Mouse (Mus musculus) lung, embryonic 14.5 days (tissue): ENCODE measurements at regions not wholly inside any gene's neighbourhood (a gene's known extent, or its start where the extent isn't known, plus 50 kb on each side); places are given as distances from the start of the nearest gene placed in this dataset.

Experiments
- ATAC-seq: fragments of 200-750 bp; cut with Nextera tagmentation; 2 replicates; pipeline ENCODE4 v1.8.0; 2017; ENCODE audit warnings: mild to moderate bottlenecking, moderate TSS enrichment, moderate library complexity; ENCODE audit not compliant: insufficient read depth
- DNase-seq: peaks from one replicate; pipeline ENCODE4 v3.0.0-alpha.2; 2015
- H3K27ac ChIP-seq: fragments of 300-500 bp; sonication (generic); 2 replicates; pipeline ENCODE4 v1.5.1; 2014; ENCODE audit warnings: low read depth, mild to moderate bottlenecking, moderate library complexity
- H3K27me3 ChIP-seq: fragments of 300-500 bp; sonication (generic); 2 replicates; pipeline ENCODE4 v1.6.1; 2014; ENCODE audit warnings: low read length, control low read depth; ENCODE audit not compliant: insufficient read depth
- H3K36me3 ChIP-seq: fragments of 300-500 bp; sonication (generic); 2 replicates; pipeline ENCODE4 v1.6.1; 2014; ENCODE audit warnings: control low read depth; ENCODE audit not compliant: insufficient read depth
- H3K4me1 ChIP-seq: fragments of 300-500 bp; sonication (generic); 2 replicates; pipeline ENCODE4 v1.6.1; 2014; ENCODE audit warnings: antibody characterized with exemption, control low read depth; ENCODE audit not compliant: insufficient read depth
- H3K4me2 ChIP-seq: fragments of 300-500 bp; sonication (generic); 2 replicates; pipeline ENCODE4 v1.6.1; 2014; ENCODE audit warnings: mild to moderate bottlenecking
- H3K4me3 ChIP-seq: fragments of 300-500 bp; sonication (generic); 2 replicates; pipeline ENCODE4 v1.5.1; 2014; ENCODE audit warnings: low read depth, low read length
- H3K9ac ChIP-seq: fragments of 300-500 bp; sonication (generic); 2 replicates; pipeline ENCODE4 v1.6.1; 2014
- H3K9me3 ChIP-seq: fragments of 300-500 bp; sonication (generic); 2 replicates; pipeline ENCODE4 v1.6.1; 2016; ENCODE audit warnings: low read depth, low read length, control low read depth
- CTCF ChIP-seq: IDR thresholded peaks from 2 replicates; pipeline ENCODE4 v1.5.1; 2016; ENCODE audit warnings: antibody characterized with exemption, low read depth
- WGBS: fragments of 180-500 bp; shearing (Covaris S2); extraction: QIAGEN DNeasy Blood & Tissue Kit; methylation state at CpG from one replicate; pipeline ENCODE4 v1.1.7; 2014; 5-methylcytosine and 5-hydroxymethylcytosine counted together

- WGBS: 83% methylated on average over 5 of the region's 5 CpGs
- TF ChIP-seq CTCF: no peak
- no peak for DNase-seq
- Histone ChIP-seq H3K4me2 (no peak overlapping the region), H3K4me1 (no peaks in the 10 kb centered on the region), H3K4me3 (no peak overlapping the region), H3K36me3 (no peaks in the 10 kb centered on the region), H3K9me3 (no peaks in the 10 kb centered on the region), H3K9ac (no peak overlapping the region), H3K27me3 (no peaks in the 10 kb centered on the region), H3K27ac (no peak overlapping the region)
- ATAC-seq: no peak
Measured at GRCm38 (mm10) chr15:64520568-64520967, 296.9 kb upstream of the Gm21798 start.

- Histone ChIP-seq H3K9ac (no peak overlapping the region), H3K27me3 (no peaks in the 10 kb centered on the region), H3K36me3 (no peaks in the 10 kb centered on the region), H3K4me1 (no peaks in the 10 kb centered on the region), H3K4me2 (no peak overlapping the region), H3K9me3 (no peaks in the 10 kb centered on the region), H3K4me3 (no peak overlapping the region), H3K27ac (no peak overlapping the region)
- DNase-seq (peak; percentile 1), ATAC-seq (no peak)
- 61% methylated on average over 6 of the region's 6 CpGs for WGBS
- no peak for TF ChIP-seq CTCF
Measured at GRCm38 (mm10) chr15:64532260-64533120, 285.0 kb upstream of the Gm21798 start.

- Histone ChIP-seq H3K36me3 (no peaks in the 10 kb centered on the region), H3K4me1 (no peaks in the 10 kb centered on the region), H3K27me3 (no peaks in the 10 kb centered on the region), H3K4me3 (no peak overlapping the region), H3K27ac (no peak overlapping the region), H3K9me3 (no peaks in the 10 kb centered on the region), H3K4me2 (no peak overlapping the region), H3K9ac (no peak overlapping the region)
- WGBS: 78% methylated on average over 2 of the region's 2 CpGs
- no peak for DNase-seq
- ATAC-seq: no peak
- TF ChIP-seq CTCF: no peak
Measured at GRCm38 (mm10) chr15:64533169-64533795, 284.2 kb upstream of the Gm21798 start.

DNA sequence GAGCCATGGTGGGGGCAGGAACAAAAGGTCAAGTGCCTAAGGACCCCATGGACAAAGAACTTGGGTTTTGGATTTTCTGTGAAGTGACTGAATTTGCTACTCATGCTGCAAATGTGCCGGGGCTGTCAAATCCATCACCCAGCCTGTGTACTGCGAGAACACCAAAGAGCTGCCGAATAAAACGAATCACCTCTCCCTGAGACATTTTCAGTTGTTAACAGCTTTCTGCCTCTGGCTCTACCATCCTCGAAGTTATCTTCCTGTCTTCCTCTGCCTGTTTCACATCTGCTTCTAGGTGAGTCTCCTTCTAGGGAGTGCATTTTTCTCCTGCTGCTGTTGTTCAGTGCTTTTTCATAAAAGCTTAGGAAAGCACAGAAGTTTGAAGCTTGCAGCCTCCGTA is 283.3 kb upstream of the Gm21798 start:
- no peak overlapping the region for H3K27ac ChIP-seq
- whole genome bisulfite sequencing: 32% methylated on average over 6 of the region's 6 CpGs
- no peak overlapping the region for H3K4me3 ChIP-seq
- H3K36me3 ChIP-seq: no peaks in the 10 kb centered on the region
- no peak overlapping the region for H3K4me2 ChIP-seq
- no peaks in the 10 kb centered on the region for H3K4me1 ChIP-seq
- TF ChIP-seq CTCF: no peak
- no peak overlapping the region for H3K9ac ChIP-seq
- no peaks in the 10 kb centered on the region for H3K9me3 ChIP-seq
- no peak for DNase-seq
- no peaks in the 10 kb centered on the region for H3K27me3 ChIP-seq
- ATAC-seq: no peak

DNA sequence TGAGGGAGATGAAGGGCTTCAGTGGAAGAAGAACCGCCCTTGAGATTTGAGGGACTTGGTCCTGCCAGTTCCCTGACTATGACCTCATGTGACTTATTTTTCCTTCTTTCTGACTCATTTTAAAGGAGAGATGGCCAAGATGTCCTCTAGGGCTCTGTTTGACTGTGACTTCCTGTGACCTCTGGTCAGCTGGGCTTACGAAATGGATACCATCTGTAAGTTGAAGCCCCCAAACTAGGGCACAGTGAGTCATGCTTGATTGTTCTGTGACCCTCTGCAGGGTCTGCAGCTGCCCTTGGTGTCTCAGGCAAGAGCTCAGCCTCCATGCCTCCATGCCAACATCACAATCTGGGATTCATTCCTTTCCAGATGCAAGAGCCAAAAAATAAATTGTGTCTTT is 282.3 kb upstream of the Gm21798 start:
- H3K9me3 ChIP-seq: no peaks in the 10 kb centered on the region
- no peak overlapping the region for H3K4me2 ChIP-seq
- no peaks in the 10 kb centered on the region for H3K4me1 ChIP-seq
- ATAC-seq (no peak), DNase-seq (no peak)
- WGBS: 75% methylated on average over 2 of the region's 2 CpGs
- no peak overlapping the region for H3K27ac ChIP-seq
- no peaks in the 10 kb centered on the region for H3K36me3 ChIP-seq
- no peak for TF ChIP-seq CTCF
- H3K27me3 ChIP-seq: no peaks in the 10 kb centered on the region
- H3K4me3 ChIP-seq: no peak overlapping the region
- H3K9ac ChIP-seq: no peak overlapping the region

DNA sequence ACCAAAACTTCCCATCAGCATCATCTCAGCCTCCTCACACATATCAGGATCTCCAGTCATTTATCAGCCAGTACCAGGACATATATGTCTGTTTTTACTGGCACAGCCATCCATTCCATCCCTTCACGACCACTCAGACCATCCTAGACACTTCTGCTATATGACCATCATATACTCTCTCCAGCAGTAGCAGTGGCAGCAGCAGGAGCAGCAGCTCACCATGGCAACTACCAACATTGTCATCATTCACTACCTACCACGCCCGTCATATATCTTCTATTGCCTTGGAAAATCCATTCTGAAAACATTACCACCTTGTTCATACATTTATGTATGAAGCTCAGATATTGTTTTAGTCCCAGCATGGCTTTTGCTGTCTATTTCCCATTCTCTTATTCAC is 276.1 kb upstream of the Gm21798 start:
- TF ChIP-seq CTCF: no peak

DNA sequence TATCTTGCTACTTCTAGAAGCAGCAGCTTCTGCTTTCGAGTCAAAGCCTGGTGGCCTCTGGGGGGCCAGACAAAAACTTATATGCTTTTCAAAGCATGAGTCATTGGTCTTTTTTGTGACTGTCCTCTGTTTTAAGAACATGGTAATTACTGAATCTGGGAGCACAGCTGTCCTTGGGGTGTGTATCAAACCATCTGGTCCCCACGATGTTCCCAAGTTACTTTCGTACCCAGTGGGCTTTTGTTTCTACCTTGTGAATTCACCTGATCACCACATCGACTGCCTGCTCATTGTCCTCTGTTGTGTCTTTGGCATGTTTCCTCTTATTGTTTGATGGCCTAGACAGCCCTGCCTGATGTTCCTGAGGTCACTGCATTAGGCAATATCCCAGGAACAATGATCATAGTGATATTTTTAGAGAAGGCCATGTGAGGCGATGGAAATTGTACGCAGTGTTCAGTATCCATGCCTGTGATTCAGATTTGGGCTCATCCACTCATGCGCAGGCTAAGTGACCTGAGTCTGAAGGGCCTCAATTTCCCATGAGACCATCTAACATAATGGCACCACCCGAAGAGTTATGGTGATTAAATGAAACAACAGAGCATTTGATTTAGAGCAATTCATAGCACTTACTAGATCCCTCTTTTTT is 275.1 kb upstream of the Gm21798 start:
- no peak overlapping the region for H3K4me2 ChIP-seq
- no peak overlapping the region for H3K27ac ChIP-seq
- H3K9ac ChIP-seq: no peak overlapping the region
- WGBS: 80% methylated on average over 8 of the region's 8 CpGs
- no peak for DNase-seq
- ATAC-seq: no peak
- H3K4me1 ChIP-seq: no peaks in the 10 kb centered on the region
- no peaks in the 10 kb centered on the region for H3K9me3 ChIP-seq
- no peaks in the 10 kb centered on the region for H3K36me3 ChIP-seq
- H3K27me3 ChIP-seq: no peaks in the 10 kb centered on the region
- no peak overlapping the region for H3K4me3 ChIP-seq
- no peak for TF ChIP-seq CTCF

More for the DNA sequence above, 276.1 kb upstream of the Gm21798 start:
- no peaks in the 10 kb centered on the region for H3K36me3 ChIP-seq
- H3K4me3 ChIP-seq: no peak overlapping the region
- H3K4me1 ChIP-seq: no peaks in the 10 kb centered on the region
- WGBS: 78% methylated on average over 3 of the region's 3 CpGs
- H3K27ac ChIP-seq: no peak overlapping the region
- H3K4me2 ChIP-seq: no peak overlapping the region
- no peaks in the 10 kb centered on the region for H3K9me3 ChIP-seq
- DNase-seq (no peak), ATAC-seq (no peak)
- H3K27me3 ChIP-seq: no peaks in the 10 kb centered on the region
- no peak overlapping the region for H3K9ac ChIP-seq
